Mouse (Mus musculus) liver, embryonic 14.5 days (tissue): Measurements from ENCODE around the gene Gdap2. TPM values are rescaled to one million over a fixed set of nuclear protein-coding genes. Genes with fewer than 3 reads are reported as not detected.

Experiments
- ATAC-seq: fragments of 200-750 bp; cut with Nextera tagmentation; 2 replicates; pipeline ENCODE4 v1.8.0; 2017; ENCODE audit warnings: moderate number of reproducible peaks, mild to moderate bottlenecking, moderate library complexity; ENCODE audit not compliant: insufficient read depth
- DNase-seq, 3 experiments: peaks; one replicate each; pipeline ENCODE4 v3.0.0-alpha.2; 2012 to 2013; ENCODE audit warnings: low read depth in 3 of 3, low spot score in 3 of 3
- H3K27ac ChIP-seq: fragments of 300-500 bp; sonication (generic); 2 replicates; pipeline ENCODE4 v1.5.1; 2014; ENCODE audit warnings: moderate library complexity, mild to moderate bottlenecking, control low read depth, inconsistent platforms
- H3K27me3 ChIP-seq: fragments of 300-500 bp; sonication (generic); 2 replicates; pipeline ENCODE4 v1.6.1; 2014; ENCODE audit warnings: mild to moderate bottlenecking, low read length, moderate library complexity; ENCODE audit not compliant: control insufficient read depth, insufficient read depth
- H3K36me3 ChIP-seq: fragments of 300-500 bp; sonication (generic); replicated peaks from 2 replicates; pipeline ENCODE4 v1.6.1; 2014; ENCODE audit warnings: low read depth; ENCODE audit not compliant: control insufficient read depth, insufficient read depth
- H3K4me1 ChIP-seq, 2 experiments: fragments of 200-500 bp in 1 of 2; fragments of 300-500 bp in 1 of 2; sonication (generic) in 1 of 2; replicated peaks; 2 replicates each; pipeline ENCODE4 v1.6.1; 2012 to 2014; ENCODE audit warnings: antibody characterized with exemption in 1 of 2, inconsistent platforms in 1 of 2, low read length in 1 of 2; ENCODE audit not compliant: control insufficient read depth in 2 of 2, insufficient read depth in 2 of 2
- H3K4me2 ChIP-seq: fragments of 300-500 bp; sonication (generic); 2 replicates; pipeline ENCODE4 v1.6.1; 2014; ENCODE audit warnings: low read depth, mild to moderate bottlenecking, control low read depth, moderate library complexity
- H3K4me3 ChIP-seq, 2 experiments: fragments of 200-500 bp in 1 of 2; fragments of 300-500 bp in 1 of 2; sonication (generic) in 1 of 2; 2 replicates each; pipeline ENCODE4 v1.5.1; 2012 to 2014; ENCODE audit warnings: low read depth in 2 of 2, low read length in 2 of 2, mild to moderate bottlenecking in 2 of 2, control low read depth in 1 of 2, inconsistent platforms in 1 of 2, moderate library complexity in 1 of 2; ENCODE audit not compliant: insufficient read depth in 1 of 2
- H3K9ac ChIP-seq: fragments of 300-500 bp; sonication (generic); replicated peaks from 2 replicates; pipeline ENCODE4 v1.6.1; 2014; ENCODE audit warnings: mild to moderate bottlenecking, control low read depth, moderate library complexity
- H3K9me3 ChIP-seq: fragments of 300-500 bp; sonication (generic); 2 replicates; pipeline ENCODE4 v1.6.1; 2016; ENCODE audit warnings: low read length, mixed read lengths; ENCODE audit not compliant: control insufficient read depth
- CTCF ChIP-seq: IDR thresholded peaks from 2 replicates; pipeline ENCODE4 v1.5.1; 2016; ENCODE audit warnings: antibody characterized with exemption, low read depth, control low read depth
- EP300 ChIP-seq: IDR thresholded peaks from 2 replicates; pipeline ENCODE4 v1.6.1; 2016; ENCODE audit warnings: antibody characterized with exemption, low read depth
- WGBS: fragments of 180-500 bp; shearing (Covaris S2); extraction: QIAGEN DNeasy Blood & Tissue Kit; methylation state at CpG from one replicate; pipeline ENCODE4 v1.1.7; 2014; ENCODE audit not compliant: insufficient replicate concordance; 5-methylcytosine and 5-hydroxymethylcytosine counted together
- polyA plus RNA-seq, 2 experiments: library from polyadenylated mRNA; depleted of rRNA in 1 of 2; stranded (reverse) in 1 of 2; unstranded in 1 of 2; fragments of >200 nt; fragmentation: Nextera tagmentation in 1 of 2; extraction: Ambion mirVana in 1 of 2; gene quantifications; 2 replicates each; pipeline versions ENCODE4 v1.2.1 to v1.2.3; 2012 to 2014

Gdap2 gene
- polyA plus RNA-seq, 2 experiments: 8.2 to 18.6 TPM

DNA sequence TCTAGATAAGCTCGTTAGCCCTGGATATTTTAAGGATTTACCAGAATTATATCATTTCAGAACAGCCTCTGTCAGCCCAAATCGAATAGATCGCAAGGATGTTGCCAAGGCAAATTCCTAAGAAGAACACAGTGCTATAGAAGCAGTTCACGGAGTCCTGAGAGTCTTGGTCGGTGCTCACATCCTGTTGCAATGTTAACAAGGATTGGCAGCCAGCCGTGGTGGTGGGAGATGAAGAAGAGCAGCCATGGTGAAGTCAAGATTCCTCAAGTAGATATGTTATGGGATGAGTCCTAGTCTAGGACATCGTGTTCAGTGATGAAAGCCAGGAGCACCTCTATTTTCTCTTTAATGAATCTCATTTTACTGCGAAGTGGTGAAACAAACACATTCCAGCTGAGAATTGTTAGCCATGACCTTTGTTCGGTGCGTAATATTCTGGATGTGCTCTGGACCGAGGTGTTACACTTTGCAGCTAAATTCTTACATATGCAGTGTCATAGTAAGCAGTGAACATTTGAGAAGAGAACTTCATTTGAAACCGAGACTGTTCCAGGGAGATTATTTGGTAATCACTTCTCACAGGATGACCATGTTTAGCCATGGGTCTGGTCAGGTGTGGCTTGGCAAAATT lies 63.3 kb downstream of the Gdap2 start:
- H3K4me1 ChIP-seq: no peaks in the 10 kb centered on the region
- H3K9ac ChIP-seq: no peak overlapping the region
- no peak overlapping the region for H3K4me3 ChIP-seq
- no peak overlapping the region for H3K27ac ChIP-seq
- TF ChIP-seq EP300: no peak
- no peak for TF ChIP-seq CTCF
- 55% methylated on average over 12 of the region's 12 CpGs for WGBS
- H3K36me3 ChIP-seq: no peaks in the 10 kb centered on the region
- no peaks in the 10 kb centered on the region for H3K27me3 ChIP-seq
- H3K9me3 ChIP-seq: no peaks in the 10 kb centered on the region
- ATAC-seq: no peak
- no peak for DNase-seq
- no peak overlapping the region for H3K4me2 ChIP-seq

DNA sequence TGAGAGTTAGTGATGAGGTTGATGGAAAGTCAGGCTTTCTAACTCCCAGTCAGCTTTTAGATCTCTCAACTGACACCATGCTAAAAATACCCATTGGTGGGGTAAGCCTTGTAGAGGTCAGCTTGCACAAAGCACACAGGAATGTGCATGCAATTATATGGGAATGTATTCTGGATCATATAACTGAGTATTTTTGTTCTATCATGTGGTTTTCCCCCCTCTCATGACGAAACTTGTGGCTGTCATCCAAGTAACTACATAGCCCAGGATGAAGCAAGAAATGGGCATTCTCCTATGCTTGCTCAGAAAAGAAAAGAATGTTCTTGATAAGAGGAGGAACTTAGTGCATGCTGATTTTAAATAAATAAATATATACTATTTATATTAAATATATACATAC lies 65.3 kb downstream of the Gdap2 start:
- Histone ChIP-seq H3K36me3 (no peaks in the 10 kb centered on the region), H3K9me3 (no peaks in the 10 kb centered on the region), H3K4me1 (no peaks in the 10 kb centered on the region), H3K27me3 (no peaks in the 10 kb centered on the region), H3K4me2 (no peak overlapping the region), H3K27ac (no peak overlapping the region), H3K9ac (no peak overlapping the region), H3K4me3 (no peak overlapping the region)
- 35% methylated on average over 1 of the region's 1 CpGs for WGBS
- no peak for DNase-seq
- ATAC-seq: no peak
- no peak for TF ChIP-seq CTCF
- no peak for TF ChIP-seq EP300

DNA sequence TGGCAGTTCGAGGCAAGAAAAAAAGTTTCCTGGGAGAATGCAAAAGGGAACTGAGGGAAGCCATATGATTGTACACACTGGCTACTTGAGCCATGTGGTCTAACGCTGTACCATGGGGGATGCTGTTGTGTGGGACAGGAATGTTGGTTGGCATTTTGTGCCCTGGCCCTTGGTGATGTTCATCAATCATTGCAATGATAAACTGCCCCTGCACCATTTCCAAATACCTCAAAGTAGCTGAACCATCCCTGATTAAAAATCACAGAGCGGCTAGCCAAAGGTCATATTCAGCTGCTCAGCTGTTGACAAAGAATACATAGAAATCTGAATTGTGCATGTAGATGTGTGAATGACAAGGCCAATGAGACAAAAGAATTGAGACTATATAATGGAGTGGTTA lies 66.8 kb downstream of the Gdap2 start:
- Histone ChIP-seq H3K4me1 (no peaks in the 10 kb centered on the region), H3K9me3 (no peaks in the 10 kb centered on the region), H3K27ac (no peak overlapping the region), H3K9ac (no peak overlapping the region), H3K4me2 (no peak overlapping the region), H3K36me3 (no peaks in the 10 kb centered on the region), H3K27me3 (no peaks in the 10 kb centered on the region), H3K4me3 (no peak overlapping the region)
- ATAC-seq (no peak), DNase-seq (no peak)
- TF ChIP-seq EP300 (no peak), CTCF (no peak)
- 61% methylated on average over 3 of the region's 3 CpGs for WGBS

DNA sequence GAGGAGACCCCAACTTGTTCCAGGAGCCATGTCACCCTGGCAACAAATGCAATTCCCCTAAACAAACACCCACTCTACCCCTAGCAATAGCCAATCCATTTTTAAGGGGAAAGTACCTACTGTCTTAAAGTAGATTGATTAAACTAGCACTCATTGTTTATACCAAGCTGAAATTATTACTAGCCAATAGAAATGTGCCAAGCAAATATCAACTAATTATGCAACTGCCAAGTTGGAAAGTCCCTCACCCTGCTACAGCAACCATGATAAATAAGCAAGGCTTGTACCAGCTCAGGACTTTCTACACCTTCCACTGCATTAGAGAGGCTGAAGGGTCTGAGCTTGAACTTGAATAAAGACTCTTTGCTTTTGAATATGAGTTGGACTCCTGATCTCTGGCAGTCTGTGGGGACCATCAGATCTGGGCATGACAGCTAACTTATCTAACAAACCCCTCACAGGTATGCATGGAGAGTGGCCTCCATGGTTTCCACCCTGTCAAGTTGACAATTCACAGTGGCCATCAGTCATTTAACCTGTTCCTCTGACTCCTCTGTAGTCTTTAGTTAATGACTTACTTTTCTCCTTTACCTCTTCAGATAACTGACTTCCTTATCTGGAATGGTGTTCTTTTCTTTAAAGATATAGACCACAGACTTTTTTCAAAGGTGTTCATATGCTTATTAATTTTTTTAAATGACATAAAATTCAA lies 74.7 kb downstream of the Gdap2 start:
- Histone ChIP-seq H3K36me3 (no peaks in the 10 kb centered on the region), H3K4me3 (no peak overlapping the region), H3K9me3 (no peaks in the 10 kb centered on the region), H3K4me1 (no peaks in the 10 kb centered on the region), H3K9ac (no peak overlapping the region), H3K4me2 (no peak overlapping the region), H3K27ac (no peak overlapping the region), H3K27me3 (no peaks in the 10 kb centered on the region)
- no peak for DNase-seq
- no peak for ATAC-seq
- TF ChIP-seq EP300: no peak
- TF ChIP-seq CTCF: no peak

DNA sequence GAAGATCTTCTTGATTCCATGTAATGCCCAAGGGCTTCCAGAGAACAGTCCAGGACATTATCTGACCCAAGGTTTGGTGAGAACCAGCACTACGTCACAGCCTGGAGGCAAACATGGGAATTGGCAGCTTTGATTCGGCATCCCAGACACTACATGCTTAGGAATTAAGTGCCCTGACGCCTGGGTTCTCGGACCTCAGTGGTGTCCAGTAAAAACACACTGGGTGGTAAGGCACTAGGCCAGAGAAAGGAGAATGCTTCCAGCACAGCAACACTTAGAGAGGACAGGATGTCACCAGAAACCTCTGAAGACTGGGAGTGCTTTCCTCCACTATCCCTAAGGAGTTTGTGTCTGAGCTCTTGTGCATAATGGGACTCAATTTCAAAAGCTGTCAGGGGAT lies 80.0 kb downstream of the Gdap2 start:
- no peak for ATAC-seq
- H3K9ac ChIP-seq: no peak overlapping the region
- TF ChIP-seq CTCF: no peak
- no peak for TF ChIP-seq EP300
- 52% methylated on average over 4 of the region's 4 CpGs for WGBS
- no peak overlapping the region for H3K27ac ChIP-seq
- H3K27me3 ChIP-seq: no peaks in the 10 kb centered on the region
- no peaks in the 10 kb centered on the region for H3K4me1 ChIP-seq
- no peak overlapping the region for H3K4me3 ChIP-seq
- H3K4me2 ChIP-seq: no peak overlapping the region
- H3K9me3 ChIP-seq: no peaks in the 10 kb centered on the region
- no peaks in the 10 kb centered on the region for H3K36me3 ChIP-seq
- no peak for DNase-seq
